Mouse (Mus musculus) midbrain, postnatal 0 days (tissue): ENCODE measurements around the gene Mocs2. TPM values are rescaled to one million over a fixed set of nuclear protein-coding genes. Genes with fewer than 3 reads are reported as not detected.

Experiments used
- ATAC-seq: fragments of 200-750 bp; cut with Nextera tagmentation; 2 replicates; pipeline ENCODE4 v1.8.0; 2017; ENCODE audit warnings: moderate number of reproducible peaks, mild to moderate bottlenecking, moderate TSS enrichment, moderate library complexity; ENCODE audit not compliant: low FRiP score
- DNase-seq: peaks from one replicate; pipeline ENCODE4 v3.0.0-alpha.2; 2015; ENCODE audit warnings: low spot score
- H3K27ac ChIP-seq: fragments of 300-500 bp; sonication (generic); 2 replicates; pipeline ENCODE4 v1.5.1; 2014; ENCODE audit warnings: low read depth, mild to moderate bottlenecking, low read length, mixed read lengths
- H3K27me3 ChIP-seq: fragments of 300-500 bp; sonication (generic); 2 replicates; pipeline ENCODE4 v1.6.1; 2014; ENCODE audit warnings: low read length, control low read depth, mixed read lengths; ENCODE audit not compliant: insufficient read depth
- H3K36me3 ChIP-seq: fragments of 300-500 bp; sonication (generic); 2 replicates; pipeline ENCODE4 v1.6.1; 2014; ENCODE audit warnings: low read length, control low read depth, mixed read lengths; ENCODE audit not compliant: insufficient read depth
- H3K4me1 ChIP-seq: fragments of 300-500 bp; sonication (generic); 2 replicates; pipeline ENCODE4 v1.6.1; 2014; ENCODE audit warnings: mild to moderate bottlenecking, control low read depth, antibody characterized with exemption, low read length, mixed read lengths; ENCODE audit not compliant: insufficient read depth
- H3K4me2 ChIP-seq: fragments of 300-500 bp; sonication (generic); 2 replicates; pipeline ENCODE4 v1.6.1; 2014; ENCODE audit warnings: low read depth, mild to moderate bottlenecking, low read length, mixed read lengths; ENCODE audit not compliant: poor library complexity, severe bottlenecking
- H3K4me3 ChIP-seq: fragments of 300-500 bp; sonication (generic); 2 replicates; pipeline ENCODE4 v1.5.1; 2014; ENCODE audit warnings: low read depth, mild to moderate bottlenecking, low read length, moderate library complexity
- H3K9ac ChIP-seq: fragments of 300-500 bp; sonication (generic); replicated peaks from 2 replicates; pipeline ENCODE4 v1.6.1; 2014; ENCODE audit warnings: mild to moderate bottlenecking, low read length, moderate library complexity, mixed read lengths; ENCODE audit not compliant: poor library complexity, severe bottlenecking
- H3K9me3 ChIP-seq: fragments of 300-500 bp; sonication (generic); 2 replicates; pipeline ENCODE4 v1.6.1; 2016; ENCODE audit warnings: low read length, control low read depth
- CTCF ChIP-seq: IDR thresholded peaks from 2 replicates; pipeline ENCODE4 v1.5.1; 2016; ENCODE audit warnings: antibody characterized with exemption, mild to moderate bottlenecking
- WGBS: fragments of 180-500 bp; shearing (Covaris S2); extraction: QIAGEN DNeasy Blood & Tissue Kit; methylation state at CpG from one replicate; pipeline ENCODE4 v1.1.7; 2014; 5-methylcytosine and 5-hydroxymethylcytosine counted together
- polyA plus RNA-seq: library from polyadenylated mRNA; unstranded; fragments of >200 nt; fragmentation: Nextera tagmentation; extraction: Ambion mirVana; gene quantifications from 2 replicates; pipeline ENCODE4 v1.2.1, GENCODE M21; 2015
- total RNA-seq: library from RNA; depleted of rRNA; stranded (reverse); fragments of >200 nt; gene quantifications from 2 replicates; pipeline ENCODE4 v1.2.3, GENCODE M21; 2014; rRNA removed

Mocs2 gene
- 55.5 and 62.9 TPM in 2 replicates for total RNA-seq
- polyA plus RNA-seq: 129 TPM in 2 replicates

- 1% methylated on average over 39 of the region's 39 CpGs for WGBS
- peak; percentile 96 for ATAC-seq
- DNase-seq: peak; percentile 97
- Histone ChIP-seq H3K4me3 (peak within 1 kb of the TSS; percentile 78), H3K4me2 (peak within 1 kb of the TSS; percentile 85), H3K9me3 (no peaks in the 10 kb centered on the region), H3K27me3 (no peaks in the 10 kb centered on the region), H3K27ac (no peak within 1 kb of the TSS), H3K36me3 (no peaks in the 10 kb centered on the region), H3K4me1 (no peaks in the 10 kb centered on the region), H3K9ac (peak within 1 kb of the TSS; percentile 60)
- TF ChIP-seq CTCF: peak; percentile 52
Observed at GRCm38 (mm10) chr13:114817751-114818360, at the start of gene Mocs2. Mocs2 (plus strand) TSS chr13:114818236.

DNA sequence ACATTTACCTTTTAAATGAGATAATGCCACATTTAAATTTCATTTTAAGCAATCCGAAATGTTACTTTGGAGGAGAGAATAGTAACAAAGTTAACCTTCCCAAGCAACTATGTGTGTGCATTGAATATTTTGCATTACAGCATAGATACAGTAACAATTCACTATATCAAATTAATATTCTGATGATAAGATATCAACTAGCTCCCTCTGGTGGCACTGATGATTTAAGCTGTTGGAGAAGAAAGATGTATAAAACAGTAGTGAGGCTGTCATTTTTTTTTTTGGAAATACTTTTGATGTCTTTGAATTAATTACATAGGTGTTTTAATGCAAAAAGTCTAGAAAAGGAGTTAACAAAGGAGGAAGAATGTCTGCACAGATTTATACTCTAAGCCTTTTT, 26.5 kb upstream of the Mocs2 start:
- 84% methylated on average over 1 of the region's 1 CpGs for WGBS
- no peak overlapping the region for H3K4me3 ChIP-seq
- H3K27me3 ChIP-seq: no peaks in the 10 kb centered on the region
- H3K27ac ChIP-seq: no peak overlapping the region
- ATAC-seq (no peak), DNase-seq (peak; percentile 63)
- H3K4me2 ChIP-seq: no peak overlapping the region
- no peaks in the 10 kb centered on the region for H3K9me3 ChIP-seq
- peak; percentile 75 for TF ChIP-seq CTCF
- H3K4me1 ChIP-seq: no peaks in the 10 kb centered on the region
- H3K9ac ChIP-seq: no peak overlapping the region
- no peaks in the 10 kb centered on the region for H3K36me3 ChIP-seq

GRCm38 (mm10) chr13:114793250-114794030, 24.6 kb upstream of the Mocs2 start:
- 38% methylated on average over 6 of the region's 6 CpGs for WGBS
- Histone ChIP-seq H3K4me2 (no peak overlapping the region), H3K9me3 (0 out of 2 replicates have a peak, but pooled peaks cover 3% of the 10 kb centered on the region), H3K9ac (no peak overlapping the region), H3K27ac (no peak overlapping the region), H3K4me1 (no peaks in the 10 kb centered on the region), H3K27me3 (no peaks in the 10 kb centered on the region), H3K4me3 (no peak overlapping the region), H3K36me3 (no peaks in the 10 kb centered on the region)
- ATAC-seq: peak; percentile 28; the same call in 1 of the 2 replicates
- TF ChIP-seq CTCF: peak; percentile 88
- DNase-seq: peak; percentile 73

- no peak for DNase-seq
- WGBS: 81% methylated on average over 3 of the region's 3 CpGs
- no peaks in the 10 kb centered on the region for H3K27me3 ChIP-seq
- ATAC-seq: no peak
- H3K4me1 ChIP-seq: no peaks in the 10 kb centered on the region
- H3K27ac ChIP-seq: no peak overlapping the region
- no peaks in the 10 kb centered on the region for H3K36me3 ChIP-seq
- H3K4me2 ChIP-seq: no peak overlapping the region
- 0 out of 2 replicates have a peak, but pooled peaks cover 3% of the 10 kb centered on the region for H3K9me3 ChIP-seq
- no peak overlapping the region for H3K9ac ChIP-seq
- no peak for TF ChIP-seq CTCF
- no peak overlapping the region for H3K4me3 ChIP-seq
Observed at GRCm38 (mm10) chr13:114801857-114802256, 16.2 kb upstream of the Mocs2 start.

DNA sequence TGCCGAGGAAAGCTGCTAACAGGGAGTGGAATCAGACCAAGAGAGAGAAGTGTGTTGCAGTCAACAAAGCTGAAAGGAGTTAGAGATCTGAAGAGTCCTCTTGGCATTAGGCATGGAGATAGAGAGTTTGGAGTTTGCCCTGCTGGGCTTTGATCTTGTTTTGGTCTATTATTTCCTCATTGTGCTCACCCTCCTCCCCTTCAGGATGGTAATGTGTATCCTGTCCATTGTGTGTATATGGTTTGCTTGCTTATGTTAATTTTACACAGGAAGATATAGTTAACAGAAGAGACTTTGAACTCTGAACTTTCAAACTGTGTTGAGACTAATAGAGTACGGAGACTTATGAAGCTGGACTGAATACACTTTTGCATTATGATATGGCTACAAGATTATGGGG, 15.1 kb upstream of the Mocs2 start:
- Histone ChIP-seq H3K9ac (no peak overlapping the region), H3K27ac (no peak overlapping the region)
- 69% methylated on average over 2 of the region's 2 CpGs for WGBS

More for the DNA sequence above, 15.1 kb upstream of the Mocs2 start:
- H3K36me3 ChIP-seq: no peaks in the 10 kb centered on the region
- H3K9me3 ChIP-seq: no peaks in the 10 kb centered on the region
- no peak overlapping the region for H3K4me2 ChIP-seq
- no peaks in the 10 kb centered on the region for H3K27me3 ChIP-seq
- H3K4me3 ChIP-seq: no peak overlapping the region
- no peaks in the 10 kb centered on the region for H3K4me1 ChIP-seq
- TF ChIP-seq CTCF: no peak
- no peak for DNase-seq
- ATAC-seq: no peak
